Mouse (Mus musculus): ENCODE results near the gene Pigf.
"Not testable (repeated sequence)": the region's sequence is repeated elsewhere in the genome, so short reads cannot be mapped to it uniquely, and the experiment has no call there.

The Pigf gene

DNA sequence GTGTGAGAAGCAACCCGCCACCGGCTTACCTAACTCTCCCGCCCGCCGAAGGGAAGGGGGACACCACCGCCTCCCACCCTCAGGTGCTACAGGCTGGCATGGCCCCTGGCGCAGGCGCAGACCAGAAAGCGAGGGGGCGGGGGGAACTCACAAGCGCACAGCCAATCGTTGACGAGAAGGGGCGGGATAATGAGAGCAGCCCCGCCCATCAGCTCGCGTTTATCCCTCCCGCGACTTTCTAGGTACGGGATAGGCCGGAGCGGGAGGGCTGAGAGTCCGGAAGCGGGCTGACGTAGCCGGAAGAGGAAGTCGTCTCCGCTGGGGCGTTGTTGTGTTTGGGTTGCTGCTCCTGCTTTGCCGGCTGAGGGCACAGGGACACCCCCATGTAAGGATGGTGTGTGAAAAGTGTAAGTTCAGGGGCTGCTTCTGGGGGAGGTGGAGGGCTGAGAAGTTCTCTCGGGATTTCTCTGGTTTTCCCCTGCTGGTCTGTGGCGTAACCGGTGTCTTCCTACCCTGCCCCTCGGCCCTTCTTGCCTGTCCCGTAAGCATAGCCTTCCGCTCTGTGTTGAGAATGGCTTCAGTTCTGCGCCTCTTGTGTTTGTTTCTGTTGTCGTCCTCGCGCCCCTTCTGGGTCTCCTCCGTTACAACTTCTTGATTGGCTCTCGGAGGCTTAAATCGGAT is at the start of gene Pigf, which contains the start of gene Cript:
Pigf (minus strand) TSS at position 138 of the 681 bp plus-strand sequence.
Cript (plus strand) TSS at position 282 of the 681 bp plus-strand sequence.
- DNase-seq: peak; percentile 98

DNA sequence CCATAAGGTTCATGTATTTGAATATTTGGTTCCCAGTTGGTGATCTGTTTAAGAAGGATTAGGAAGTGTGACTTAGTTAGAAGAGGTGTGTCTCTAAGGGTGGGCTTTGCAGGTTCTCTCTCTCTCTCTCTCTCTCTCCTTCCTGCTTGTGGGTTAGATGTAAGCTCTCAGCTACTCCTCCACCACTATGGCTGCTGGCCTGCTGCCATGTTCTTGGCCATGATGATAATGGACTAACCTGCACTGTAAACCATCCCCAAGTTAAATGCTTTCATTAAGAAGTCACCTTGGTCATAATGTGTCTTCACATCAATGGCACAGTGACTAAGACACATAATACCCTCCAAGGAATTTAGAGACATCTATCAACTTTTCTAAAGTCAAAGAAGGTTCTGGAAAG is 48.3 kb upstream of the Pigf start:
- no peak for DNase-seq

DNA sequence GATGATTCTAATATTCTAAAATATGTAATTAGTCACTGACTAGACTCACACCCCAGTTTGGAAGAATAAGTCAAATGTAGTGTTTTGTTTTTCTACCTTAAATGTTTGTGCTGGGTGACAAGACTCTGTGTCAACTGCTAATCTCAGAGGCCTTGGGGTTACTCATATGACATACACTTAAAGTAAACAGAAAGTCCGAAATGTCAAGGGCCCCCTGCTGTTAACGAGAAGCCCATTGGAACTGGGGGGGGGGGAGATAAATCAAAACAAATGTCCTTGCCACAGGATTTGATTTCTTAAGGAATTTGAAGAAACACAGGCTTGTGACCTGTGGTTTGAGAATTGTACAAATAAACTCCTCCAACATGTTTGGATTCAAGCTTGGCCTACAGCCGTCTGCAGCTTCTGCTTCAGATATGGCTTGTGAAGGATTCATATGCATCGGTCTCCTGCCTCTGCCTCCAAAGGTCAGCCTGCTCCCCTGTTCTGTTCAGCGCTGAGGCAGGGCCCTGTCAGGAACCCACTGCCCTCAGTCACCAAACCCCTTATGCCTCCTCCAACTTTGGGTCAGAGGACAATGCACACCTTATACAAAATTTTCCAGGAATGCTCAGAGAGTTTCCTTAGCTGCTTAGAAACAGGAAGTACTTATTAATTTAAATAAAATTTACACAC is 47.7 kb upstream of the Pigf start:
- no peak for DNase-seq

DNA sequence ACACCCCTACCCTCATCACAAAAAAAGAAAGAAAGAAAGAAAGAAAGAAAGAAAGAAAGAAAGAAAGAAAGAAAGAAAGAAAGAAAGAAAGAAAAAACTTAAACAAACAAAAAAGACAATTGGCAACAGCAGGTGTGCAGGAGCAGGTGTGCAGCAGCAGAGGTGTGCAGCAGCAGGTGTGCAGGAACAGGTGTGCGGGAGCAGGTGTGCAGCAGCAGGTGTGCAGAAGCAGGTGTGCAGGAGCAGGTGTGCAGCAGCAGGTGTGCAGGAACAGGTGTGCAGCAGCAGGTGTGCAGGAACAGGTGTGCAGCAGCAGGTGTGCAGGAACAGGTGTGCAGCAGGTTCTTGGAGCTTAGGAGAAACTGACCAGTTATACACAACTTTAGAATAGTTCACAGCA is 47.0 kb upstream of the Pigf start:
- not testable (repeated sequence) for DNase-seq

DNA sequence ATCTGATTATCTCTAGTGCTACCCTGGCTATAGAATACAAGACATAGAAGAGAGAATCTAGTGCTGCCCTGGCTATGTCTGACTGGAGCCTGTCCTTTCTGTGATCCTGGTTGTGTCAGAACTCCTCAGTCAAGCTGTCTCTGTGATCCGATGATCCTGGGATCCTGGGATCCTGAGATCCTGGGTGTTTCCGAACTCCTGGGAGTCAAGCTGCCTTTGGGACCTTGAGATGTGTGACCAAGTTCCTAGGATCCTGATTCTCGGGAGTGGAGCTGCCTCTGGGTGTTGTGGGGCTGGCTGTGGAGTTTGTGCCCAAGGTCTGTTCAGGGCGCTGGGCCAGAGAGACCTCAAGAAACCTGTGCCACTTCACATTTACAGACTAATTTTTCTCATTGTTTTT is 43.8 kb upstream of the Pigf start:
- DNase-seq: no peak

DNA sequence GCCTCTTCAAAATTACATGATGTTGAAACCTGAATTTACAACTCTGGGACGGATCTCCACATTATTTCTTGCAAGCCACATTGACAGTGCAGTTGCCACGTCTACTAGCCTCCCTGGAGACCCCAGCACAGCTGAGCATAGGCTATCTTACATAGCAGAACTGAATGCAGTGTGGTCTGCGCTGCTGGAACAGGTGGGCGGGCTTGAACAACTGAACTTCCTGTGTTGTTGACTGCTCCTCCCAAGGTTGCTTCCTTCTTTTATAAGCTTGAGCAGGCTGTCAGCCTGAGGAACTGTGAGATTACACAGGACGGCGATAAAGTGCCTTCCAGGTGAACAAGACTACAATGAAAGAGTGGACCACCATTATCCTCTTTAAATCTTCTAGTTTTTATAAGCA is 38.8 kb upstream of the Pigf start:
- no peak for DNase-seq

DNA sequence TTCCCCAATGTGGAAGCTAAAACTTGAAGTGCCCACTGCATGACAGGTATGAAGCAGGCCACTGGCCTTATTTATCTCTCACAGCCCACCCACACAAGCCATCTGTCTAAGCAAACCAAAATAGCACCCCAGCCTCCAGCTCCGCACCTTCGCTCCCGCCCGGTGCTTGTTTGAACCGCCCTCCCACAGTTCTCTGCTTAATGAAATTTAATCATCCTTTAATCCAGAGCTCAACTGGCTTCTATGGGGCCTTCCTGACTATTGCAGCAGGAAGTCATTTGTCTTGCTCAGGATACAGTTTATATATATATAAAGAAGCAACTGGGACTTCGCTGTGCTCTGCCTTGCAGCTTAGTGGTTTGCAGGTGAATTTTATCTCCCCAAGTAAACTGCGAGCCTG is 38.3 kb upstream of the Pigf start:
- DNase-seq: no peak

DNA sequence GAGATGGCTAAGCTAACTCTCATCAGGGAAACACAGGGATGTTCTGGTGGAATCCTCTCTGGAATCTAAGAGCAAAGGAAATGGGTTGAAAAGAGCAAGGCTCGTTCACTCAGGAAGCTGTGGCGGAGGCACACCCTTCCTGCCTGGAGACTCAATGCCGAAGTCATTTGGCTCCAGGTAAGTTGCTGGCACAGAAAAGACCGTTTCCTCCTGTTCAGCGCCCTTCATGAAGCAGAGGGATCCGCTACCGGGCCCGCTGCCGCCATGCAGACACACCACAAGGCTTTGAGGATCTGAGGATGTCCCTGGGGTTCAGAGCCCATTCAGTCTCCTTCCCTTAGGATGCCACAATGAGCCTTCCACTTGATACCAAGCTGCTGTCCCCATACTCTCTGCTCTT is 37.4 kb upstream of the Pigf start:
- peak; percentile 16 for DNase-seq

DNA sequence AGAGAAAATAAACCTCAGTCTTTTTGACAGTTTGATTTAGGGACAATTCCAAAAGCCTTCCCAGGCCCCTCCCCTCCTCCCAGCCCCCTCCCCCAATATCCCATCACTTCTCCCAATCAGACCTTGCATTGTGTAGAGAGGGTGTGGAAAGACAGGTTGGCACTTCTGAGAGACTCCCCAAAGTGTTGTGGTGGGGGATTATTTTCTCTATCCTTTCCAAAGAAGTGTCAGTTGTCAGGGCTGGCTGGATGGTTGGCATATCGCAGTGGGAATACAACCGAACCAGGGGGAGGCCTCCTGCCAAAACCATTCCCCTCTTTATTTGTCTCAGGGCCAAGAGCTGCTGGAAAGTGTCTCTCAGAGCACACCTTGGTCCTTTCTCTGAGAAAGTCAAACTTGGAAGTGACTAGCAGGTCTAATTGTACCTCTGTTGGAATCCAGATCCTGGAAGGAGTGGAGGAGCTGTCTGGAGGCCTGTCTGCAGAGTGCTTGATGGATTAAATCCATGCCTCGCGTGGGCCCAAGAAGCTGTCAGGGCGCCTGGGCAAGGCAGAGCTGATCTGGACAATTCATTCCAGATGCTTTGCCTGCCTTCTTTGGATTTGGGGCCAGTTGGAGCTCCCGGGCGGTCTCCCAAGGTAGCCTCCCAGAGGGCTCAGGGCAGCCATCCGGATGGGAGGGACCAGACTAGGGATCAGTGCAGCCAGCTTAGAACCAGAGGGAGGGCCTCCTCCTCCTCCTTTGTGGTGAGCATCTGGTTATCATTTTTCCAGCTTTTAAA is 32.5 kb upstream of the Pigf start:
- DNase-seq: no peak

DNA sequence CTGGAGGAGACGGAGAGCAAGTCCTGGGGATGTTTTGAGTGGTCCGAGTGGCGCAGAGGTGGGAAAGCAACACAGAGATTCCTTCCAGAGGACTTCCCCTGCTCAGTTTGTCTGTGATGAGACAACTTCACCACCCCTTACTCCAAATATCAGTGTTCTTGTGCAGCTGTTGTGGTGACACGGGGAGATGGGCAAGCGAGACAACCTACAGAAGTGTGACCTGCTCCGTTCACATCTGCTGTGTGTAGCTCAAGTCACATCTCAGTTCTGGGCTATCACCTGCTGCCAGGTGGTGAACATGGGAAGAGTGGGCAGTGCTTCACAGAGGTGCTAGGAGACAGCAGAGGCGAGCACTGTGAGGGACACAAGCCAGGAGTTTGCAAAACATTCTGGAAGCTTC is 31.6 kb upstream of the Pigf start:
- DNase-seq: no peak

DNA sequence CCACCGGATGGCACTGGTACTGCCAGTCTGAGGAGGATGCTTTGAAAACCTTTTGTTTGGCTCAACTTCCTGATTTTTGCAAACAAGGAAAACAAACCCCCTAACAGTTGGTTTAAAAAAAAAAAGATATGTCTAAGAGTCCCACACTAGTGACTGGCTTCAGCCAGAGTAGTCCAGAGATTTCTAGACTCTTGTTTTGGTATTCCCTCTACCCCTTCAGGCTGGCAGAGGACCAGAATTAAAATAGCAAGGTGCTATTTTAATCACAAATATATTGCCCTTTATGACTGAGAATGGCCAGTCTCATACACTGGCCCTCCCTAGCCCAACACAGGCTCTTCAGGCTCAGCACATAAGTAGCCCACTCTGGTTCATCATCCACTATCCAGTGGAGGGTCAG is 30.5 kb upstream of the Pigf start:
- no peak for DNase-seq

DNA sequence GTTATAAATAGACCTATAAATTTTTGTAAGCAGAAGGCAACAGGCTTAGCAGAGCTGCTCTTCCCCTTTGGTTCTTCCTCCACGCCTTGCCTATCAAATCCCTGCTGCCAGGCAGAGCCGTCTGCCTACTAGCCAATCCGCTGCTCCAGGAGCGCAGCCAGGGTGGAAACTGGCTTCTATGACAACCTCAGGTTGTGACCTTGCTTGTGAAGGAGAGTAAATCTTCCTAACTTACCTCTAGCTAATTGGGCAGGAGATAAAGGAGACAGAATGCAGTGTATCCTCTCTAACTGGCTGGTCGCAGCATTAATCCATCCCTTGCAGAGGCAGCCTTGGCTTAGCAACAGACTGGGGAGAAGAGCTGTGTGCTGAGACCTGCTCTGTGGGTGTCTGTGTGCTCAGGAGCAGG is 29.8 kb upstream of the Pigf start:
- DNase-seq: no peak

DNA sequence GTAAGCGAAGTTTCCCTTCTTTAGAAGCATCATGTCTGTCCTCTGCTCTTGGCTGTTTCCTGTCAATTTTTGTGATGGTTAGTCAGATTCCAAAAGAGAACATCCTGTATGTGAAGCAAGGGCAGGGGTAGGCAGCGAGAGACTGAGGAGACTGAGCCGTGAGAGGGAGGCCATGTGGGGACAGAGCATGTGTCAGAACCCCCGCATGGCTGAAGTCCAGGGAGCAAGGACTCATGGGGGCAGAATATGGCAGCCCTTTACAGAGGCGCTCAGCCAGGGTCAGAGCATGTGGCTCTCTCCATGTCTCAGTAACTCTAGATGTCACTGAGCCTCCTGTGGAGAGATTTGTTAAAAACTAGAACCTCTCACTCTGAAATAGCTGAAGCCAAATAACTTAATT is 28.7 kb upstream of the Pigf start:
- no peak for DNase-seq

DNA sequence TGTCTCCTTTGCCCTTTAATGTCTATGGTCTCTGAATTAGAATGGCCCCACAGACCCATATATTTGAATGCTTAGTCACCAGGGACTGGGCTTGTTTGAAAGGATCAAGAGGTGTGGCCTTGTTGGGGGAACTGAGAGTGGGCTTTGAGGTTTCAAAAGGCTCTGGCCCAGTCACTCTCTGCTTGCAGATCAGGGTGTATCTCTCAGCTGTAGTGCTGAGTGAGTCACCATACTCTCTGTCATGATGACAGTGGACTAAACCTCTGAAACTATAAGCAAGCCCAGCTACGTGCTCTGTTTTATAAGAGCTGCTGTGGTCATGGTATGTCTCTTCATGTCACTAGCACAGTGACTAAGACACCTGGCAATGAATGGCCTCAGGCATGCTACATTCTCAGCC is 27.2 kb upstream of the Pigf start:
- no peak for DNase-seq

DNA sequence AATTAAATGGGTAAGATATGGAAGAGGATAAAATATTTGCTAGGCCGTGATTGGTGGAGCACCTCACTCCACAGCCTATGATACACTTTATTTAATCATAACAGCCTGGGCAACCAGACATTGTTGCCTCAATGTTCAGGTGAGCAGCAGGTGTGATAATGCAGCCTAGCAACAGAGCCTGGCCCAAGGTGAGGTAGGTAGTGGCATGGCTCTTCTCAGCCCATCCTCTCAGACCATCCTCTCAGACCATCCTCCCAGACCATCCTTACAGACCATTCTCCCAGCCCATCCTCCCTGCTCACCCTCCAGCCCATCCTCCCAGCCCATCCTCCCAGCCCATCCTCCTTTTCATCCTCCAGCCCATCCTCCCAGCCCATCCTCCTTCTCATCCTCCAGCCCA is 26.4 kb upstream of the Pigf start:
- no peak for DNase-seq

DNA sequence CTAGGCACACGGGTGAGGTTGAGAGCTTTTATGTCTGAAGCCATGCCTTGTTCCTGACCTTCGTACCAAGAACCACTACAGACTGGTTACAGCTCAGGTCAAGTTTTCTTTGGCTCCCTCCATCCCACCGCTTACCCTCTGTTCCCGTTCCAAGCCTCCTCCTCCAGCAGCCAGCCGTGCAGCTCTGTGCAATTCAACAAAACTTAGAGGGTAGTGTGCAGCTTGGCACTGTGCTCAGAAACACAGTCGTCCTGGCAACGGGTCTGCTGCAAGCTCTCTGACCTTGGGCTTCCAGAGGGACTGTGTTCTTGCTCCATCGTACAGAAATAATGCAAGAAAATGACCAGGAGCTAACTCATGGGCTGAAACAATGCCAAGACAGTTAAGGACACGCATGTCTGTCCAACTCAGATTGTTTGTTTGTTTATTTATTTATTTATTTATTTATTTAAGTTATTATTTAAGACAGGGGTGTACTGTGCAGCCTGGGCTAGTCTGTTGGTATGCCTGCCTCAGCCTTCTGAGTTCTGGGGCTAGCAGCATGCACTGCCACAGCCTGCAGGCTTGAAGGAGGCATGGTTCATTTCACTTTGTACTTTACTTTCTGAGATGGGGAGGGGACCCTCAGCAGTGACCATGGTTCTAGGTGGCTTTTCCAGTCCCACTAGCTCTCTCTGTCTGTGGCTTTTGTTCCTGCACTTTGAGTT is 25.4 kb upstream of the Pigf start:
- DNase-seq: no peak

DNA sequence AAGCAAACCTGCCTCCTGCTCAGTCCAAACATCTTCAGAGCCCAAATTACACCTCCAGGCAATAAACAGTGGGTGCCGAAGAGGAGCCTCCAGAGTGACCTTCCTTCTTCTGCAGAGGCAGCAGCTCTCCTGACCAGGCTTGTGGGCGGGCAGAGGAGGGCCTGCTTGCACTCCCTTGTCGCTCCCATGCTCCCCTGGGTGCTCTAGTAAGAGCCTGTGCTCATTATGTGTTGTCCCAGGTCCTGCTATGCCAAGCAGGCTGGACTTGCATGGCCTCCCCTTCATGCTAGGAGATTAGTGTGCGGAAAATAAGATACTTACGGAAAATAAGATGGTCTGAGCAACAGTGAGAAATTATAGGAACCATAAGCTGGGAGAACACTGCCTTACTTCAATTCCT is 24.5 kb upstream of the Pigf start:
- DNase-seq: no peak

DNA sequence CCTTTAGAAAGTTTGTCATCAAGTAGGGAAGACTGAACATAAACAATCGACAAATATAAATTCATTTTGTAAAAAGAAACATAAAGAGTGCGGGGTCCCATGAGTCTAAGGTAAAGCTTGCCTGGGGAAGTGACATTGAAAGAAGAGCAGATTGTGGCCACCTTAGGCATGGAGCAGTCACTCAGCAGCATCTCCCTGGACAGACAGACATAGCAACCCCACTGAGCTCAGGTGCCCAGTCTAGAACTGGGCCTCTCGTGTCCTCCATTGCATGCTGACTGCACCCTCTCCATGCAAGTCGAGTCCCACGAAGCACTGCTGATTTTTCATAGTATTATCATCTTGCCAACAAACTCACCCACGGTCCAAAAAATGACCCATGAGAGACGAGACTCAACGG is 19.6 kb upstream of the Pigf start:
- DNase-seq: no peak

DNA sequence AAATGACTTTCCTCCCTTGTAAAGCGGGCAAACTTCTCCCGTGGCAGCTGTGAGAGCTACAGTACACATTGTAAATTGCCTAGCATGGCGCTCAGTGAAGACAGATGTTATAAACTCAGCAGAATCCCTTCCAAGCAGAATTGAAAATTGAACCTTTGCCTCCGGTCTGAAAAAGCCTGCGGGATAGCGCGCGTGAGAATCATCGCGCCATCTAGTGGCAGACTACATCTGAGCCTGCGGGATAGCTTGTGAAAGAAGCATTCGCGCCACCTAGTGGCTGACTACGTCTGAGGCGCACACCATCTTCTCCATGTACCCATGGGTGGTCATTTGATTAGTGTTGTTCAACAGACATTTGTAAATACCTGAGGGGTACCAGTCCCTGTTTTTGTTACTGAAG is 19.2 kb upstream of the Pigf start:
- peak; percentile 82 for DNase-seq

DNA sequence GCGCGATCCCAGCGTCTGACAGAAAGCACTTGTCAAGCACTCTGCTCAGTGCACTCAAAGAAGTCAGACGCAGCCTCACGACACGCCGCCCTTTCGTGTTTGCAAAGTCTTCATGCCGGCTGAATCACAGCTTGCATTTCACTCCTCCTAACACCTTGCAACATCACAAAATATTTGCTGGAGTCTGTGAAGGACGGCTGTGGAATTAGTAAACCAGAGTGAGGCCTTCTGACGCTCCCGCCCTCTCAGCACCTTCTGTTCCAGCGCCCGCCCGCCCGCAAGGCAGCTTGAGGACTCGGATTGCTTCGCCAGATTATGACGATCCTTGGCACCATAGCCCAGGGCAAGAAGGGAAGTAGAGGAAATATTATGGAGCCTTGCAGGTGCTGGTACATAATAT is 16.5 kb upstream of the Pigf start:
- DNase-seq: no peak

DNA sequence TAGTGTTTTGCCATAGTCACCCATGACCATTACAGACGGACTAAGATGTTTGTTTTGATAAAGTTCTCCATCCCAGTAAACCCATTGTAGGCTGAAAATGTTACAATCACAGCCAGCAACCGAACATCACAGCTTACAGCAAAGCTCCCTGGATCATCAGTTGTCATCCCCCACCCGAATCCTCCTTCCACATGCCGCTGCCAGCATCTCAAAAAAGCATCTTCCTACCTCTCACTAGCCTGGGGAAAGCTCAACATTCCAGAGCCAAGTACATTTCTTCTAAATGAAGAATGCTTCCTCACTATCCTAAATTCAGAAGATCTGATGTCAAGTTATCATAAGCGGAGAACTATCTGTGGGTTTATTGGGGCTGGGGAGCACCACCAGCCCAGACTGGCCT is 13.3 kb upstream of the Pigf start:
- no peak for DNase-seq

DNA sequence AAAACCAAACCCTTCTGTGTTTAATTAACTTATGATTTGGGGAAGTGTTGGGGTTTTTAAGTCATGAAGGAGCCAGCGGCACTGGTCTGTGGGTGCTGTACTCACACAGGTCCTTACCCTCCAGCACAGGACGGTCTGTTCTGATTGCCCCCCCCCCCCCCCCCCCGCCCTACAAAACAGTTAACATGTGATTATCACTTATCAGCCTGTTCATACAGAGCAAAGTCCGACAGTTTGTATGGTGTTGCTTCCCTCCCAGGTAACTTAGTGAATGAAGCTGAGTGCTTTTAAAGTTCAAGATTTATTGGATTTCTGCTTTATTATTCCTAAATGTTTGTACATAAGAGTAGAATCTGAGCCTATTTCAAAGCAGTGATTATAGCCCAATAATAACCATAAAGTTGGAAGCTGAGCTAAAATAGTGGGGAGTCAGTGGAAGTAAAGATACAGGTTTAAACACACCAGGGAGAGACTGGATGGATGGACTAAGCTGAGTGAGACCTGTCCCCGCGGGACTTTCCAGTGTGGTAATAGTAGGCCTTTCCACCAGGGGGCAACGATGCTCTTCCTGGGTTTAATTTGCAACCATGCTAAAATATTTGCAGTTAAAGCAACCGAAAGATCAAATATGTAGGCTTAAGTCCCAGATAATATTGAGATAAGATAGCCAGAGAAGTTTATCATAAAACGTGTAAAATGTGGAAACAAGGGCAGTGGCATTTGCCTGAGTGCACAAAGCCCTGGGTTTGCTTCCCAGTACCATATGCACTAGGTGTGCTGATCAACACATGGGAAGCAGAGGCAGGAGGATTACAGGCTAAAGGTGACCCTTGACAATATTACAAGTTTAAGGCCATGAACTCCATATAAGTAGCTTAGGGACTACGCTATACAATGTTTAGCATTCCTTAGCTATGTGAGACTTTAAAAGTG is 11.2 kb upstream of the Pigf start:
- DNase-seq: no peak
